18 mouse cellular contexts compared by ENCODE assay signal in the genomic region with DNA sequence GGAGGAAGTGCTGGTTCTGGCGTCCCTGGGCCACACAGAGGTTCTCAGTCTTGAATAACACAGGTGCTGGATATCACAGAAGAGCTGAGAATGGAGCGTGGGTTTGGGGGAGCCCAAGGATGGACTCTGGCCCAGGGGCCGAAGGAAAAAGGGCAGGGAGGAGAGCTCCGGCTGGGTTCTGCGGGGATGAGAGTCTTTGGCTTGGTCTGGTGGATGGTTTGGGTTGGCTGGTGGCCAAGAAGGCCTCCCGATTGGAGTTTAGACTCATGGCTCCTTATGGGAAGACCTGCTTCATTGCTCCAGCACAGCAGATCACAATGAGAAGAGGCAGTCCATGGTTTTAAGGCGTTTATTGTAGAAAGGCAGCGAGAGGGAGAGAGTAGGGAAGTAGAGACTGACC.
DNase-seq lines count a peak whose midpoint lies in the region; ATAC-seq and TF ChIP-seq lines count a peak whose summit lies in the region.
"Had no signal": no experiment of that assay in that cellular context is flagged by ENCODE, and none has a peak within 500 bp of the region (broad histone marks: within the 10 kb centered on the region; RNA-seq: fewer than 3 reads in every experiment).

No protein-coding gene starts in this region.

- H3K4me1 ChIP-seq in heart, embryonic 11.5 days (ENCODE audit: control insufficient read depth, insufficient read depth, low read length), result peaks cover 24% of the 10 kb centered on the region
- H3K4me1 ChIP-seq in kidney, adult 2 months (ENCODE audit: control insufficient read depth, insufficient read depth, low read length), result no peaks in the 10 kb centered on the region
- peaks cover 20% of the 10 kb centered on the region for H3K4me1 ChIP-seq in kidney, embryonic 14.5 days (ENCODE audit: control insufficient read depth, insufficient read depth, low read length)
- peaks cover 13% of the 10 kb centered on the region; the same call in 1 of the 2 replicates for H3K4me1 ChIP-seq in E14TG2a.4 (replicated peaks; ENCODE audit: low read depth, low read length)
- peaks cover 24% of the 10 kb centered on the region for H3K4me1 ChIP-seq in embryonic facial prominence, embryonic 10.5 days

- H3K4me3 ChIP-seq in heart, embryonic 11.5 days (ENCODE audit: low read depth, low read length), result no peak overlapping the region
- H3K4me3 ChIP-seq in kidney, adult 2 months (ENCODE audit: insufficient read depth, low read depth, low read length), result no peak overlapping the region
- H3K4me3 ChIP-seq in kidney, embryonic 14.5 days (ENCODE audit: low read length), result no peak overlapping the region
- H3K4me3 ChIP-seq in E14TG2a.4 (replicated peaks; ENCODE audit: low read length), result peak overlapping the region; percentile 67
- H3K4me3 ChIP-seq in embryonic facial prominence, embryonic 10.5 days, result no peak overlapping the region
- H3K4me3 ChIP-seq: limb, embryonic 13.5 days; midbrain, embryonic 12.5 days had no signal

- TF ChIP-seq CTCF in kidney, adult 2 months (conservative IDR thresholded peaks at IDR 0.05; ENCODE audit: insufficient read depth, insufficient read length, low read depth, low read length), result no peak
- TF ChIP-seq CTCF in E14TG2a.4 (conservative IDR thresholded peaks at IDR 0.05; ENCODE audit: low read length), result no peak

- no peaks in the 10 kb centered on the region for H3K9me3 ChIP-seq in heart, embryonic 11.5 days (replicated peaks; ENCODE audit: control insufficient read depth, low read length)
- H3K9me3 ChIP-seq in kidney, embryonic 14.5 days (ENCODE audit: control insufficient read depth, low read length), result no peaks in the 10 kb centered on the region
- no peaks in the 10 kb centered on the region for H3K9me3 ChIP-seq in E14TG2a.4 (ENCODE audit: low read length)
- no peaks in the 10 kb centered on the region for H3K9me3 ChIP-seq in embryonic facial prominence, embryonic 10.5 days
- H3K9me3 ChIP-seq: limb, embryonic 13.5 days; midbrain, embryonic 12.5 days had no signal

- no peak for ATAC-seq in heart, embryonic 11.5 days (replicated peaks; ENCODE audit: insufficient number of reproducible peaks, low FRiP score, low TSS enrichment)
- ATAC-seq in kidney, embryonic 14.5 days (ENCODE audit: low FRiP score, low TSS enrichment), result no peak
- ATAC-seq in erythroblast, adult 5-6 weeks (replicated peaks; ENCODE audit: low FRiP score, poor library complexity, severe bottlenecking), result no peak

- peak overlapping the region; percentile 15; the same call in 1 of the 2 replicates for H3K27ac ChIP-seq in heart, embryonic 11.5 days (ENCODE audit: low read depth, low read length)
- no peak overlapping the region for H3K27ac ChIP-seq in kidney, adult 2 months (ENCODE audit: insufficient read depth, low read depth, low read length)
- no peak overlapping the region for H3K27ac ChIP-seq in kidney, embryonic 14.5 days (ENCODE audit: low read depth, low read length)
- 0 out of 2 replicates have a peak overlapping the region, but pooled peaks have one; percentile 10 for H3K27ac ChIP-seq in embryonic facial prominence, embryonic 10.5 days (replicated peaks)
- H3K27ac ChIP-seq: kidney, postnatal 0 days; liver, embryonic 14.5 days; midbrain, embryonic 12.5 days; stomach, postnatal 0 days had no signal

- no peak overlapping the region for H3K9ac ChIP-seq in heart, embryonic 11.5 days (ENCODE audit: low read depth, low read length)
- no peak overlapping the region for H3K9ac ChIP-seq in kidney, embryonic 14.5 days (ENCODE audit: low read depth, low read length)
- H3K9ac ChIP-seq: limb, embryonic 13.5 days; liver, embryonic 14.5 days; midbrain, embryonic 12.5 days had no signal

- 60% methylated on average over 8 of the region's 8 CpGs for WGBS in heart, embryonic 11.5 days (ENCODE audit: insufficient replicate concordance)
- WGBS in kidney, adult 2 months, result 57% methylated on average over 8 of the region's 8 CpGs
- WGBS in kidney, embryonic 14.5 days, result 59% methylated on average over 8 of the region's 8 CpGs
- WGBS in embryonic facial prominence, embryonic 10.5 days, result 87% methylated on average over 8 of the region's 8 CpGs

- no peaks in the 10 kb centered on the region for H3K36me3 ChIP-seq in heart, embryonic 11.5 days (ENCODE audit: control insufficient read depth, insufficient read depth, low read length)
- no peaks in the 10 kb centered on the region for H3K36me3 ChIP-seq in kidney, adult 2 months (ENCODE audit: control insufficient read depth, insufficient read depth, low read length)
- H3K36me3 ChIP-seq in kidney, embryonic 14.5 days (ENCODE audit: control insufficient read depth, insufficient read depth, low read length), result no peaks in the 10 kb centered on the region
- H3K36me3 ChIP-seq in E14TG2a.4 (ENCODE audit: insufficient read depth, low read length), result no peaks in the 10 kb centered on the region
- H3K36me3 ChIP-seq in embryonic facial prominence, embryonic 10.5 days (replicated peaks), result no peaks in the 10 kb centered on the region
- H3K36me3 ChIP-seq: limb, embryonic 13.5 days; midbrain, embryonic 12.5 days had no signal

- no peak for TF ChIP-seq POLR2A in kidney, adult 2 months (IDR thresholded peaks at IDR 0.05; ENCODE audit: low read depth, low read length)

- no peaks in the 10 kb centered on the region for H3K27me3 ChIP-seq in heart, embryonic 11.5 days (ENCODE audit: control insufficient read depth, insufficient read depth, low read length)
- H3K27me3 ChIP-seq in kidney, adult 2 months (replicated peaks; ENCODE audit: control insufficient read depth, insufficient read depth, low read length), result no peaks in the 10 kb centered on the region
- no peaks in the 10 kb centered on the region for H3K27me3 ChIP-seq in kidney, embryonic 14.5 days (ENCODE audit: control insufficient read depth, insufficient read depth, low read length)
- H3K27me3 ChIP-seq in E14TG2a.4 (ENCODE audit: insufficient read depth, low read length), result peaks cover 18% of the 10 kb centered on the region
- H3K27me3 ChIP-seq in embryonic facial prominence, embryonic 10.5 days (replicated peaks; ENCODE audit: low read depth, poor library complexity, severe bottlenecking), result no peaks in the 10 kb centered on the region
- H3K27me3 ChIP-seq: limb, embryonic 13.5 days; midbrain, embryonic 12.5 days had no signal

- no peak for DNase-seq in heart, postnatal 10 days
- peak; percentile 23 for DNase-seq in kidney, adult 2 months
- DNase-seq in embryonic facial prominence, embryonic 10.5 days (ENCODE audit: low spot score), result no peak
- DNase-seq in retina, embryonic 14.5 days (ENCODE audit: low spot score), result no peak
- DNase-seq: adrenal gland, postnatal 25 days; cerebellum, adult 11 months; layer of hippocampus, adult 9-11 months; right cerebral cortex, postnatal 4 days; thymus, postnatal 14 days had no signal

- intact Hi-C loops in heart, postnatal 10 days (cut with DNase I), result no loop called here

- H3K4me2 ChIP-seq in heart, embryonic 11.5 days, result no peak overlapping the region
- H3K4me2 ChIP-seq in kidney, embryonic 14.5 days (replicated peaks; ENCODE audit: low read depth, low read length), result no peak overlapping the region
- H3K4me2 ChIP-seq: limb, embryonic 13.5 days; midbrain, embryonic 12.5 days had no signal

Comparison
In these comparisons a context has a peak if more than half of its experiments do, and no peak if none do; other contexts are left out.
1. H3K27ac ChIP-seq: peak in heart, embryonic 11.5 days (single experiment) and embryonic facial prominence, embryonic 10.5 days (single experiment); none in kidney, adult 2 months (single experiment) and kidney, embryonic 14.5 days (single experiment).